Mouse (Mus musculus) frontal cortex, postnatal 25 days (tissue): ENCODE measurements at regions not wholly inside any gene's neighbourhood (a gene's known extent, or its start where the extent isn't known, plus 50 kb on each side); places are given as distances from the start of the nearest gene placed in this dataset.
A peak's percentile ranks its signal among the peaks of the same experiment; 100 is the strongest.

Experiments
- DNase-seq, 2 experiments: peaks; one replicate each; pipeline ENCODE4 v3.0.0; 2022; ENCODE audit warnings: low spot score in 2 of 2

DNA sequence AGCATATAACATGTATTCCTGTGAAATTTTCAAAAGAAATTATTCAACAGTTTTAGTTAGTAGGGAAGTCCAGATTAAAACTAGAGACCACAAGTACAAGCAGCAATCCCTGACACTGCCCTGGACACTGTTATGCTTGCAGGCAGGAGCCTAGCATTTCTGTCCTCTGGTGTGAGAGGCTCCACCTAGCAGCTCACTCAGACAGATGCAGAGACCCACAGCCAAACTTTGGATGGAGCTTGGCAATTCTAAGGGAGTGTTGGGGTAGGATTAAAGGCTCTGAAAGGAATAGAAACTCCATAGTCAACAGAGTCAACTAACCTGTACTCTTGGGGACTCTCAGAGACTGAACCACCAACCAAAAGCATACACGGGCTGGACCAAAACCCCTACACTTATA is 509.8 kb downstream of the Flrt2 start:
- no peak for DNase-seq

- no peak for DNase-seq
Measured at GRCm38 (mm10) chr12:96226446-96226845, 534.4 kb downstream of the Flrt2 start.

DNA sequence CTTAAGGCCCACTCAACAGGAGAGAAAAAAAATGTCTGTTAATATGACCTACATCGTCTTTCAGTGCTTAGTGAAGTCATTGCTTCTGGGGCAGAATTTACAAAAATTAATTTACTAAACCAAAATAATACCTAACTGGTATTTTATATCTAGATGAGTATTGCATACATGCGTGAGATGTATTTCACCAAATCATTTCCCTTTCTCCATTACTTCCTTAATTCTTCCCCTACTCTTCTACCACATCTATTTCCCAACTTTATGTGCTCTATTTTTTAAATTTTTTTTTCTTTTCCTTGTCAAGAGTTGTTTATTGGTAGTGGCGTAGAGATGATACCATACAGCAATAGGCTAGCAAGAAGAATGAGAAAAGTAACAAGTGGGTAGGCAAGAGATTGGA is 536.7 kb downstream of the Flrt2 start:
- DNase-seq: no peak

- no peak for DNase-seq
Measured at GRCm38 (mm10) chr12:96235510-96235909, 543.5 kb downstream of the Flrt2 start.

GRCm38 (mm10) chr12:96235996-96236525 is 544.0 kb downstream of the Flrt2 start:
- no peak for DNase-seq

DNA sequence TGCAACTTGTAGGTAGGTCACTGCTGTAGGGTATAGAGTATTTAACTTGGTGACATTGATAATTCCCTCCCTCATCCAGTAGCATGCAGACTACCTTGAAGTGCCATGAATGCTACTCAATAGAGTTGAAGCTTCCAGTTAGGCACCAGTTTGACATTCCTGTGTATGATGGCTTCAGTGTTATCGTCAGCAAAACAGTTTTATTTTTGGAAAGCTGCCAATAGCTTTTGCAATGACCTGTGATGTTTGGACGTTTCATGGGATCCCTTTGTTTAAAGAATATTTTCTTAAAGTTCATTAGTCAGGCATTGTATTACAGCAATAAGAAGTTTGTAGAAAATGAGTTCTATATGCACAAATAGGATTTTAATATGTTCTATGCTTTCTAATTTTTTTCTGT is 547.6 kb downstream of the Flrt2 start:
- DNase-seq: no peak

GRCm38 (mm10) chr12:96261978-96262377 is 570.0 kb downstream of the Flrt2 start:
- DNase-seq: no peak

DNA sequence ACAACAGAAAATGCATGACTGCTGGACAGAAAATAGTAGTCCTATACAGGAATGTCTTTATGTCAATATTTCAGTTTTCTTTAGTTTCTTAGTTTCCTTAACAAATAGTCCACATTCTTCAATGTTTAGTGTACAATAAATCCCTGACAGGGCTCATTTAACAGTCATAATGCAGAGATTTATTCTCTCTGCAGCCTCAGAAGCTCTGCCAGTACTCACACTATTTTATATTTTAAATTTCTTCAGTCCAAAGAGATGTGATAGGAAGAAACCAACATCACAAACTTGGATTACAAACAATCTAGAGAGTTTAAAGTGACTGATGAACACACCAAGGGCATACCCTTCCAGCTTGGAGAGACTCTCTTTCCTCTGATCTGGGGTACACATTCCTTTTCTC is 583.9 kb downstream of the Flrt2 start:
- DNase-seq: no peak

DNA sequence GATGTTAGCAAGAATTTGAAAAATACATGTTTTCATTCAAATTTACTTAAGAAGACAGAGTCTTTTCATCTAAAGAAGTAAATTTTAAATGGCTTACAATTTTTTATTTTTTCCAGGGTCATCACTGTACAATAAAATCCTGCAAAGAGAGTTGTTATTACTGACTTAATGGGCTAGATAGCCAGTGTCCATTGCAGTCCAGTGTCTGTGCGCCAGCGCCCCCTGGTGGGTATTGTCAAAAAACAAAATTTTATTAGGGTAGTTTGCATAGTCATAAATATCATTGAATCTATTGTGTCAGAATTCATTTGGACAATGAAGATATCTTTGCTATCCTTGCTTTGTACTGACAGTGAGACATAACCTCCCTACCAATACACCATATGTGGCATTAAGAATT is 619.1 kb downstream of the Flrt2 start:
- DNase-seq: peak in 1 of 2 experiments; percentile 6

DNA sequence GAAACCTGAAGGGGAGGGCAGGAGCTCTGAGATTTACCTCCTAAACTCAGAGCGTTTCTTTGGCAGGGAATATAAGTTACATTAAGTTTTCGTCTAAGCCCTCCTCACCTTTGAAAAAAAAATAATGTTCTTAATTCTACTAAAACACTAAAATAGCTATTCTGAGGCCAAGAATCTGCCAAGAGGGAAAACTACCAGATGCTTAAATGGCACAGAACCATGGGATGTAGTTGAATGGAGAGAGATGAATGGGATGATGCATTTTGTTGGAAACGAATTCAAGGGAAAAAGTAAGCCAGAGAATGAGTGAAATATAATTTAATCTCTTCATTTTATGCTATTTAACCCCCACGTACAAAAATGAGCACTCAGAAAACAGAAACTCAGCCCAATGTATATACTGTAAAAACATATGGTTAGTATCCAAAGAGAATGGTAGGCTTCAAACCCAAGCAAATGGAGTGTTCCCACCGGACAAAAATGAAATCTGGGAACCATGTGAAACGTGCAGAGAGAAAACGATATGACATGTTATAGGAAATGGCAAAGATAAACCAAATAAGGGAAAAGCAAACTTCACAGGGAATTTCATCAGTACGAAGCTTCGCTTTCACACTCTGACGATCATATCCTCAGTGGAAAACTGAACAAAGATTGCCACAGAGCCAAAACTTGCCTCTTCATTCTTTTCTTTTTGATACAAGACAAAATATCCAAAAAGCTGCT is 631.2 kb downstream of the Flrt2 start:
- no peak for DNase-seq

DNA sequence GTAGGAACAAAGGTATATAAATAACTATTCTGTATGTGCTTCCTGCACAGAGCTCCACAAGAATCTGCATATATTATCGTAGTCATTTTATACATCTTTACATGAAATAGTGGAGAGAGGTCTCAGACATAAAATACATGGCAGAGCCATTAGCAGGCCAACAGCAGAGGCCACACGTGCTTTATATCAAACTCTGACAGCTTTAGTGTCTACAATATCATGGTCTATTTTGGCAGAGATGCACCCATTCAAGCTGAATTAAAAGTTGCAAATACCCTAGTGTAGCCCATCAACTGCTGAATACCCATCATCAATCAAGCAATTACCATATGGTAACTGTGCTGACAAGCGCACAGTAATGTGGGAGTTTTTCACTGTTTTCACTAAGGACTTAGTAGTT is 659.1 kb downstream of the Flrt2 start:
- DNase-seq: no peak

GRCm38 (mm10) chr12:96378924-96379323 is 686.9 kb downstream of the Flrt2 start:
- DNase-seq: no peak

DNA sequence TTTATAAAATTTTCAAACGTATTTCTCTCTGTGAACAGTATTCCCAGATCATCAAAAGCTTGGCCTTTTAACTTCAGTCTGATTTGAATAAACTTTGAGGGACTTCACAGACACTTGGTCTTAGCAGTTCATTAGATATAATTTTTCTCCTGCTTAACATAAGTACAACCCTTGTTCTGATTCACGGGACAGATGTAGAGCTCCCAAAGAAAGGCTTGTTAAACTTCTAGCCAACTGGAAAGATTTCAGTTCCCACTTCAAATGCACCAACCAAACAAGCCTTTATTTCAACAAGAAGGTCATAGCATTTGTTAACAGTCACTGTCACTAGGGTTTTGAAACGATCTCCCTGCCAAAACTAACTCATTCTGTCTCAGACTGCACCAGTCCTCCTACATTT is 727.1 kb downstream of the Flrt2 start:
- DNase-seq: no peak

- DNase-seq: no peak
Measured at GRCm38 (mm10) chr12:96419567-96419966, 727.5 kb downstream of the Flrt2 start.

- DNase-seq: no peak
Measured at GRCm38 (mm10) chr12:96427589-96427988, 735.6 kb downstream of the Flrt2 start.

DNA sequence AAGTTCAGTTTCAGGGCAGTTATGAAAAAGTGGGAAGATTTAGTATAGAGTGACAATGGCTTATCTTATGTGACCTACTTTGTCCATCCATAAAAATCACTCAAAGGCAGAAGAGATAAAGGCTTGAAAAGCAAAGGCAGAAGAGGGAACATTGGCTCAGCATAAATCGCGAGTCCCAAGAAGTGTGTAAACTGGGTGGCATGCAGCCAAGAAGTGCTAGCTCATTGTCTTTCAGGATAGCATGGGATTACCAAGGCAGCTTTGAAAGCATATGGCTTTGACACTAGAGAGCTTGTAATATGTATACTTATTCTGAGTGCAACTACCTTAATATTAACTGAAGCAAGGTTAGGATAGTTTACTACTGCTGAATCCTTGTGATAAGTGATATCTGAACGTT is 750.5 kb downstream of the Flrt2 start:
- no peak for DNase-seq

DNA sequence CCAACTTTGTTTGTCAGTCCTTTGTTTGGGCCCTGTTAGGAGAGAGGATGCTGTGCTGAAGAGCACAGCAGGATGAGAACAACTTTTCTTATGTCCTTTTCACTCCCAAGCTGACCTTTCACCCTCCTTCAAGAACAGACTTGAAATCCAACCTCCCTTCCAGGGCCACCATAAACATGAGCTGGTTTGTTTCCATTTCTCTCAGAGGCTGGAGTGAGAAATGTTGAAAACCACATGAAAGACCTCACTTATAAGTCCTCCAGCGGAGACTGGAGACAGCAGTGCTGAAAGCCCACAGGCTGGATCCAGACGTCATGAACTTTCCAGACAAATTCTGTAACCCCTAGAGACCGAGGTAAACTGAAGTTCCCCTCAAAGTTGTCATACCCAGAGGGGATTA is 761.3 kb downstream of the Flrt2 start:
- no peak for DNase-seq

- DNase-seq: no peak
Measured at GRCm38 (mm10) chr12:96476344-96476743, 784.3 kb downstream of the Flrt2 start.

DNA sequence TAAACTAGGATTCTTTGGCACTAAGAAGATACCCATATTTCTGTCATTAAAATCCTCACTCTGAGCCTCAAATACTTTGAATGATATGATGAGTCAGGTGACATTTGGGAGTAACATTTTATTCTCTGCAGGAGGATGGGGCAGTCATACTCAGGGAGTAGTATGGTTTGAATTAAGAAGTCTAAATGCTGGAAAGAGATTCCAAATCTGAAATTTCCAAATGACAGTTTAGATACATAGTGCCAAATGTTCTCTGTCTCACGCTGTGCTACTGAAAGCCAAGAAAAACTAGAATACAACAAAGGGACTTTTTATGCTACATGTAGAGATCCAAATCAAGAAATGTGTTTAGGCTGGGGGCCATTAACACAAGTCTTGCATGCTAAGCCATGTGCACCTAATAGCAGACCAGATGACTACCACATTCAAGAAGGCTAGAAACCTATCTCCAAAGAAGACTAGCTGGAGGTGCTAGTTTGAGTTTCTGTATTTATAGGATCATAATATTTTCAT is 796.5 kb downstream of the Flrt2 start:
- DNase-seq: no peak

- DNase-seq: no peak
Measured at GRCm38 (mm10) chr12:96509658-96510057, 817.6 kb downstream of the Flrt2 start.

- no peak for DNase-seq
Measured at GRCm38 (mm10) chr12:96558824-96559223, 866.8 kb downstream of the Flrt2 start.

- DNase-seq: no peak
Measured at GRCm38 (mm10) chr12:96594845-96595244, 902.8 kb downstream of the Flrt2 start.

- DNase-seq: no peak
Measured at GRCm38 (mm10) chr12:96615134-96615533, 923.1 kb downstream of the Flrt2 start.

GRCm38 (mm10) chr12:96615850-96616249 is 923.8 kb downstream of the Flrt2 start:
- DNase-seq: no peak
